18 mouse cellular contexts compared by ENCODE assay signal in the genomic region with DNA sequence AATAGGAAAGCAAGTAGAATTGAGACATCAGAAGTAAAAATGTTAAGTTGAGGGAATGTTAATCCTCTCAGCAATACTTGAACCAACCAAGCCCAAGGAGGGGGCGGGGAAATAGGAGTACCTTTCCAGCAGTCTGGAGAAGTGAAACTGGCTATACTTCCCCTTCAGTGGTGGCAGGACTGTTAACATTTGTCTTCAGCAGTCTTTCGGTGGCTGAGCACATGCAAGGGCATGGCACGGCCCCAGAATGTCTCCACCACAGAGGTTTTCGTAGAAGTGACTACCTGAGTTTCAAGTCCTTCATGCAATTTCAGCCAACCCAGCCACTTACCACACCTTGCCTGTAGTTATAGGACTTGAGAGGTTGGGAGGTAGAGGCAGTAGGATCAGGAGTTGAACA. TPM values are rescaled to one million over a fixed set of nuclear protein-coding genes. Genes with fewer than 3 reads are reported as not detected.
DNase-seq lines count a peak whose midpoint lies in the region; ATAC-seq and TF ChIP-seq lines count a peak whose summit lies in the region.
"Had no signal": no experiment of that assay in that cellular context is flagged by ENCODE, and none has a peak within 500 bp of the region (broad histone marks: within the 10 kb centered on the region; RNA-seq: fewer than 3 reads in every experiment).

No protein-coding gene starts in this region.

- TF ChIP-seq EP300 in lung, postnatal 0 days (IDR thresholded peaks at IDR 0.05), result no peak

- DNase-seq in kidney, adult 2 months, result peak; percentile 23
- DNase-seq in kidney, adult 8-10 months, result no peak
- peak; percentile 16 for DNase-seq in brain, adult 2 months (ENCODE audit: low read depth, low spot score)
- DNase-seq in lung, postnatal 0 days (ENCODE audit: low spot score), result peak; percentile 89
- peak; percentile 47 to 71 for DNase-seq in spleen, adult 2 months (ENCODE audit: low read depth in 1 of 2, low spot score in 2 of 2)
- no peak for DNase-seq in cerebellum, adult 11 months
- DNase-seq in left cerebral cortex, adult 18-20 months (ENCODE audit: low spot score in 2 of 2), result no peak
- no peak for DNase-seq in ovary, postnatal 14 days (ENCODE audit: low spot score)
- DNase-seq: cerebellum, postnatal 36 days; left cerebral cortex, postnatal 4 days; right cerebral cortex, postnatal 14 days; thymus, adult 18-20 months had no signal

- no peak overlapping the region for H3K9ac ChIP-seq in lung, postnatal 0 days (replicated peaks; ENCODE audit: low read depth)
- H3K9ac ChIP-seq: heart, embryonic 13.5 days had no signal

- no peak overlapping the region for H3K27ac ChIP-seq in kidney, adult 2 months (ENCODE audit: insufficient read depth, low read depth, low read length)
- peak overlapping the region; percentile 73 for H3K27ac ChIP-seq in lung, postnatal 0 days (ENCODE audit: low read length)
- no peak overlapping the region for H3K27ac ChIP-seq in spleen, adult 2 months (ENCODE audit: insufficient read depth, low read length)
- H3K27ac ChIP-seq: heart, embryonic 13.5 days had no signal

- H3K27me3 ChIP-seq in kidney, adult 2 months (replicated peaks; ENCODE audit: control insufficient read depth, insufficient read depth, low read length), result no peaks in the 10 kb centered on the region; the same call in 1 of the 2 replicates
- H3K27me3 ChIP-seq in lung, postnatal 0 days (replicated peaks; ENCODE audit: insufficient read depth, low read length), result no peaks in the 10 kb centered on the region
- no peaks in the 10 kb centered on the region for H3K27me3 ChIP-seq in spleen, adult 2 months (ENCODE audit: control insufficient read depth, insufficient read depth, low read length)
- H3K27me3 ChIP-seq: heart, embryonic 13.5 days had no signal

- H3K9me3 ChIP-seq in lung, postnatal 0 days (ENCODE audit: low read length), result no peaks in the 10 kb centered on the region
- H3K9me3 ChIP-seq: heart, embryonic 13.5 days had no signal

- H3K4me1 ChIP-seq in kidney, adult 2 months (ENCODE audit: control insufficient read depth, insufficient read depth, low read length), result no peaks in the 10 kb centered on the region
- no peaks in the 10 kb centered on the region for H3K4me1 ChIP-seq in lung, postnatal 0 days (ENCODE audit: insufficient read depth, low read depth, low read length)
- peaks cover 10% of the 10 kb centered on the region for H3K4me1 ChIP-seq in spleen, adult 2 months (ENCODE audit: control insufficient read depth, insufficient read depth, insufficient read length)
- H3K4me1 ChIP-seq: heart, embryonic 13.5 days; megakaryocyte, embryonic 14.5 days had no signal

- WGBS in kidney, adult 2 months, result 90% methylated on average over 4 of the region's 4 CpGs
- WGBS in lung, postnatal 0 days, result 35% methylated on average over 4 of the region's 4 CpGs
- 11% methylated on average over 4 of the region's 4 CpGs for WGBS in spleen, adult 2 months

- TF ChIP-seq CTCF in kidney, adult 2 months (conservative IDR thresholded peaks at IDR 0.05; ENCODE audit: insufficient read depth, insufficient read length, low read depth, low read length), result no peak
- no peak for TF ChIP-seq CTCF in lung, postnatal 0 days (IDR thresholded peaks at IDR 0.05)
- TF ChIP-seq CTCF in spleen, adult 2 months (IDR thresholded peaks at IDR 0.05; ENCODE audit: extremely low read depth, insufficient read depth, insufficient read length, insufficient replicate concordance), result no peak

- TF ChIP-seq POLR2A in kidney, adult 2 months (IDR thresholded peaks at IDR 0.05; ENCODE audit: low read depth, low read length), result no peak
- no peak for TF ChIP-seq POLR2A in spleen, adult 2 months (IDR thresholded peaks at IDR 0.05; ENCODE audit: low read depth, low read length)

- peak; percentile 95 for ATAC-seq in lung, postnatal 0 days
- ATAC-seq: CD4-positive, CD25-positive, alpha-beta regulatory T cell, adult 4 months had no signal

- H3K36me3 ChIP-seq in kidney, adult 2 months (ENCODE audit: control insufficient read depth, insufficient read depth, low read length), result no peaks in the 10 kb centered on the region
- H3K36me3 ChIP-seq in lung, postnatal 0 days (ENCODE audit: insufficient read depth, low read length), result no peaks in the 10 kb centered on the region
- H3K36me3 ChIP-seq in spleen, adult 2 months (ENCODE audit: control insufficient read depth, insufficient read depth, low read length), result no peaks in the 10 kb centered on the region
- H3K36me3 ChIP-seq: heart, embryonic 13.5 days had no signal

- H3K4me3 ChIP-seq in kidney, adult 2 months (ENCODE audit: insufficient read depth, low read depth, low read length), result no peak overlapping the region
- no peak overlapping the region for H3K4me3 ChIP-seq in lung, postnatal 0 days (ENCODE audit: low read depth, low read length)
- H3K4me3 ChIP-seq in spleen, adult 2 months (ENCODE audit: extremely low read depth, insufficient read depth, insufficient read length), result no peak overlapping the region
- H3K4me3 ChIP-seq: erythroblast, embryonic 14.5 days; heart, embryonic 13.5 days; megakaryocyte, embryonic 14.5 days had no signal

- no peak overlapping the region; the same call in 1 of the 2 replicates for H3K4me2 ChIP-seq in lung, postnatal 0 days (replicated peaks; ENCODE audit: low read depth, low read length)
- H3K4me2 ChIP-seq: heart, embryonic 13.5 days had no signal

RNA-seq across cellular contexts. Expression of a gene that starts 19.0 kb away (rescaled TPM):
- not detected in 2 replicates for polyA plus RNA-seq in kidney, adult 2 months (2012; rRNA removed)
- 0.25 and 0.32 TPM in 2 replicates for polyA plus RNA-seq in lung, postnatal 0 days (2015; fragmentation: Nextera tagmentation; extraction: Ambion mirVana)
- polyA plus RNA-seq in spleen, adult 2 months (2012; rRNA removed), result not detected in 2 replicates
- total RNA-seq in left cerebral cortex, adult 18-20 months (2021), result 1 to 10 TPM in 1 of 2 experiments, under 1 TPM in 1; 0.91 to 1.8 TPM
- total RNA-seq: adrenal gland, postnatal 36 days had no signal
- polyA plus RNA-seq: CD4-positive, CD25-positive, alpha-beta regulatory T cell, adult 4 months; erythroblast, embryonic 14.5 days; heart, embryonic 13.5 days; large intestine, adult 2 months had no signal

RNA-seq across cellular contexts. Expression of a gene that starts 22.1 kb away (rescaled TPM):
- 24.2 and 26.1 TPM in 2 replicates for polyA plus RNA-seq in kidney, adult 2 months (2012; rRNA removed)
- polyA plus RNA-seq in lung, postnatal 0 days (2015; fragmentation: Nextera tagmentation; extraction: Ambion mirVana), result 104 and 116 TPM in 2 replicates
- polyA plus RNA-seq in spleen, adult 2 months (2012; rRNA removed), result 10.4 and 11.5 TPM in 2 replicates
- 10 to 100 TPM; 19.9 to 22.1 TPM for total RNA-seq in left cerebral cortex, adult 18-20 months (2021)

Comparison
In these comparisons a context has a peak if more than half of its experiments do, and no peak if none do; other contexts are left out.
1. DNase-seq: peak in kidney, adult 2 months (single experiment), brain, adult 2 months (single experiment), lung, postnatal 0 days (single experiment) and spleen, adult 2 months (2 of 2); none in kidney, adult 8-10 months (0 of 2), cerebellum, adult 11 months (single experiment), left cerebral cortex, adult 18-20 months (0 of 2) and ovary, postnatal 14 days (single experiment).